Mouse (Mus musculus) hindbrain, embryonic 15.5 days (tissue): Measurements from ENCODE around the gene Prss57. TPM values are rescaled to one million over a fixed set of nuclear protein-coding genes. Genes with fewer than 3 reads are reported as not detected.

Source experiments
- ATAC-seq: fragments of 200-750 bp; cut with Nextera tagmentation; 2 replicates; pipeline ENCODE4 v1.8.0; 2017; ENCODE audit warnings: low read depth, moderate number of reproducible peaks, moderate TSS enrichment; ENCODE audit not compliant: low FRiP score
- H3K27ac ChIP-seq: fragments of 300-500 bp; sonication (generic); replicated peaks from 2 replicates; pipeline ENCODE4 v1.5.1; 2015; ENCODE audit warnings: mild to moderate bottlenecking, inconsistent platforms
- H3K27me3 ChIP-seq: fragments of 300-500 bp; sonication (generic); 2 replicates; pipeline ENCODE4 v1.6.1; 2015; ENCODE audit warnings: control low read depth, inconsistent platforms
- H3K36me3 ChIP-seq: fragments of 300-500 bp; sonication (generic); 2 replicates; pipeline ENCODE4 v1.6.1; 2015; ENCODE audit warnings: control low read depth, inconsistent platforms
- H3K4me1 ChIP-seq: fragments of 300-500 bp; sonication (generic); replicated peaks from 2 replicates; pipeline ENCODE4 v1.6.1; 2015; ENCODE audit warnings: control low read depth, inconsistent platforms
- H3K4me2 ChIP-seq: fragments of 300-500 bp; sonication (generic); 2 replicates; pipeline ENCODE4 v1.6.1; 2015; ENCODE audit warnings: moderate library complexity, mild to moderate bottlenecking, inconsistent platforms
- H3K4me3 ChIP-seq: fragments of 300-500 bp; sonication (generic); 2 replicates; pipeline ENCODE4 v1.5.1; 2015; ENCODE audit warnings: mild to moderate bottlenecking, inconsistent platforms
- H3K9ac ChIP-seq: fragments of 300-500 bp; sonication (generic); 2 replicates; pipeline ENCODE4 v1.6.1; 2015; ENCODE audit warnings: inconsistent platforms
- H3K9me3 ChIP-seq: fragments of 300-500 bp; sonication (generic); 2 replicates; pipeline ENCODE4 v1.6.1; 2016; ENCODE audit warnings: control low read depth, inconsistent platforms
- WGBS: fragments of 180-500 bp; shearing (Covaris S2); methylation state at CpG from one replicate; pipeline ENCODE4 v1.1.7; 2015; 5-methylcytosine and 5-hydroxymethylcytosine counted together
- polyA plus RNA-seq: library from polyadenylated mRNA; unstranded; fragments of >200 nt; fragmentation: Nextera tagmentation; extraction: Ambion mirVana; gene quantifications from 2 replicates; pipeline ENCODE4 v1.2.1, GENCODE M21; 2015

Prss57 gene
- polyA plus RNA-seq, 1 experiment from 2014 or later, result 0.27 TPM

DNA sequence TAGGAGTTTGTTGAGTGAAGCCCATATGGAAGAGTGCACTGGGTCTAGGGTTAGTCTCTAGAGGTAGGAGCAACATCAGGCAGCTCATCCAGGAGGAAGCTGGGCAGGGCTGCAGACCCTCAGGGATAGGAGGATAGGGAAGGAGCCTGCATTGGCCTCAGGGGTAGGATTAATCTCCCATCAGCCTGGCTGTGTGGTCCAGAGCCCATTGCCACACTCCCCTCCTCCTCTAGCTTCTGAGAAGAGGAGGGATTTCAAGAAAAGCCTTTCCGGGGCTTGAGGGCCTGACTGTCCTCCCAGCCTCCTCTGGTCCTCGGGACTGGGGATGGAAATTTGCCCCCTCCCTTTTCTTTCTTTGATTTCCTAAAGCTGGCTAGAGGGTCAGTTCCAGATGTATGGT lies 11.6 kb downstream of the Prss57 start:
- peaks cover 30% of the 10 kb centered on the region for H3K27me3 ChIP-seq
- no peak overlapping the region for H3K4me2 ChIP-seq
- ATAC-seq, result no peak

DNA sequence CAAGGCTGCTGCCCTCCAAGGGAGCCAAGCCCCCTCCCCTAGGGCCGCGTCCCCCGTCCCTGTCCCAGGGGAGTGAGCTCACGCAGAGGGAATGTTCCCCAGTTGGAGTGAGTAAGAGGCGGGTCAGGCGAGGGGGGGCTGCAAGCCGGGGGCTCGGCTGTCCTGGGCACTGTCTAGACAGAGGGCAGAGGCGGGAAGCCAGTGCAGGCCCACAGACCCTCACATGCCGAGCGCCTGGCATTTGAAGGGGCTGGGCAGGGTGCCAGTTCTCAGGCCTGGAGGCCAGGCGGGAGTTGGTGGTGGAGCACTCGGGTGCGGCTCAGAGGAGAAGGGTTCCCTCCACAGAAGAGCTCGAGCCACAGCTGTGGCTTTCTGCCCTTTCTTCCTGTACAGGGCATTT lies 12.8 kb downstream of the Prss57 start:
- no peak for ATAC-seq
- no peaks in the 10 kb centered on the region for H3K36me3 ChIP-seq
- peaks cover 28% of the 10 kb centered on the region for H3K27me3 ChIP-seq
- H3K9ac ChIP-seq, result no peak overlapping the region
- H3K9me3 ChIP-seq, result no peaks in the 10 kb centered on the region
- 4% methylated on average over 15 of the region's 15 CpGs for WGBS
- H3K4me3 ChIP-seq, result no peak overlapping the region
- H3K4me1 ChIP-seq, result peaks cover 28% of the 10 kb centered on the region
- no peak overlapping the region for H3K27ac ChIP-seq
- no peak overlapping the region for H3K4me2 ChIP-seq

More for the DNA sequence above, 11.6 kb downstream of the Prss57 start:
- 17% methylated on average over 2 of the region's 2 CpGs for WGBS
- no peaks in the 10 kb centered on the region for H3K36me3 ChIP-seq
- H3K27ac ChIP-seq, result no peak overlapping the region
- no peak overlapping the region for H3K9ac ChIP-seq
- no peaks in the 10 kb centered on the region for H3K9me3 ChIP-seq
- no peak overlapping the region for H3K4me3 ChIP-seq
- H3K4me1 ChIP-seq, result peaks cover 28% of the 10 kb centered on the region

DNA sequence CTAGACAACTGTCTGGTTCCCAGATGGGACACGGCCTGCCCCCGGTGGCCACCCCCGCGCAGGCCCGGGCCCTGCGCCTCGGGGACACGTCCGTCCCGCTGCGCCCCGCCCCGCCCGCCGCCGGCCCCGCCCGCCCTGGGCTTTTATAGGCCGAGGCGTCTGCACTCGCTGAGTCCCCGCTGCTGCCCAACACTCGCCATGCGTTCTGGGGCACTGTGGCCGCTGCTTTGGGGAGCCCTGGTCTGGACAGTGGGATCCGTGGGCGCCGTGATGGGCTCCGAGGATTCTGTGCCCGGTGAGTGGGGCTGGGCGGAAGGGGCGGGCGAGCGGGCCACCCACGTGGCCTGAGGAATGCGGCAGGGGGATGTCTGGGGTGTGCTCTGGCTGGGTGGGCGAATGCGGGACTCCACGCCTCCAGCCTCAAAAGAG lies 13.6 kb downstream of the Prss57 start, which contains the start of gene Fstl3:
Gene Fstl3, plus strand, starts transcription at position 170 of the 429 bp plus-strand sequence.
- peak within 1 kb of the TSS; percentile 47 for H3K4me2 ChIP-seq
- 1% methylated on average over 33 of the region's 39 CpGs for WGBS
- no peaks in the 10 kb centered on the region for H3K36me3 ChIP-seq
- no peak within 1 kb of the TSS for H3K9ac ChIP-seq
- peaks cover 26% of the 10 kb centered on the region for H3K27me3 ChIP-seq
- peak within 1 kb of the TSS; percentile 22 for H3K4me3 ChIP-seq
- peaks cover 28% of the 10 kb centered on the region for H3K4me1 ChIP-seq
- no peak within 1 kb of the TSS for H3K27ac ChIP-seq
- no peaks in the 10 kb centered on the region for H3K9me3 ChIP-seq
- no peak for ATAC-seq

DNA sequence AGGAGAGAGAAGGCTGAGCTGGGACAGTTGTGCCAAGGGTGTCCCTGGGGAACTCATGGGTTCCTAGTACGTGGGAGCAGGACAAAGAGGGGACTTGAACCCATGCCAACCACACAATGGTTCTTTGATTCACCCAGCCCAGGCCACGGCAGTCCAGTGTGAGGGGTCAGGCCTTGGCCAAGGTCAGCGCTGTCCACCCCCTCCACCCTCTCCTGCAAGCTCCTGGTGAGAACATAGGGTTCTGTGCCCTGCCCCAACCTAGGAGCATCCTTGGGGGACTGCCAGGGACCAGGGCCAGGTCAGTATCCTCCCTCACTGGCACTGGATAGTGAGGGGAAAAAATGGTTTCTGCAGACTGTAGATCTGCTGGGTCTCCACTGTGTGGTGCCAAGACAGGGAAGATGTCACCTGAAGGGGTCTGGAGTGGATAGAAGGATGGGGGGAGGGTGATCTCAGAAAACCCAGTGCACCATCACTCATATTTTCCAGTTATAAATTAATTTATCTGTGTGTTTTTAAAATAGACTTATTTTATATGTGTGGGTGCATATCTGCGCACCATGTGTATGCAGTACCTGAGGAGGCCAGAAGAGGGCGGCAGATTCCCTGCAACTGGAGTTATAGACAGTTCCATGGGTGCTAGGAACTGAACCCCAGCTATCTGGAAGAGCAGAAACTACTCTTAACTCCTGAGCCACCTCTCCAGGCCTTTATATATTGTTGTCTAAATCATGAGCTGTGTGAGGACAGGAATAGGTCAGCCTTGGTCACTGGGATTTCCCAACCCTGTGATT lies 16.1 kb downstream of the Prss57 start:
- Histone ChIP-seq H3K27ac (no peak overlapping the region), H3K4me2 (no peak overlapping the region), H3K4me3 (no peak overlapping the region), H3K4me1 (peaks cover 14% of the 10 kb centered on the region), H3K36me3 (no peaks in the 10 kb centered on the region), H3K9ac (no peak overlapping the region), H3K9me3 (no peaks in the 10 kb centered on the region), H3K27me3 (peaks cover 19% of the 10 kb centered on the region)
- no peak for ATAC-seq
- 68% methylated on average over 5 of the region's 5 CpGs for WGBS

DNA sequence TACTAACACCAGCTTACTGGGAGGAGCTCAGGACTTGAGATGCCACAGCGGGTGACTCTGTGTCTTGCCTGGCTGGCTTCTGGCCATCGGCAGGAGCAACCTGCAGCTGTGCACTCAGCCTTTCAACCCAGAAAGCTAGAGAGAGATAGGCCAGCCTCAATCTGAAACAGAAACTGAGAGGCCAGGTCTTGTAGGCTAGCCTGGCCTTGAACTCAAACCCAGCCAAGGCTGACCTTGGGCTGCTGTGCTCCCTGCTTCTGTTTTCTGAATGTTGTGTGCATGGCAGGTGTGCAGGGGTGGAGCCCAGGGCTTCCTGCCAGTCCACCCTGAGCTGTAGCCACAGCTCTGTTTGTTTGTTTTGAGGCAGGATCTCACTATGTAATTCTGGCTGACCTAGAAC lies 17.6 kb downstream of the Prss57 start:
- WGBS, result 89% methylated on average over 2 of the region's 2 CpGs
- Histone ChIP-seq H3K4me2 (no peak overlapping the region), H3K36me3 (no peaks in the 10 kb centered on the region), H3K4me1 (peaks cover 16% of the 10 kb centered on the region), H3K4me3 (no peak overlapping the region), H3K27me3 (peaks cover 12% of the 10 kb centered on the region), H3K9ac (no peak overlapping the region), H3K27ac (no peak overlapping the region), H3K9me3 (no peaks in the 10 kb centered on the region)
- no peak for ATAC-seq

DNA sequence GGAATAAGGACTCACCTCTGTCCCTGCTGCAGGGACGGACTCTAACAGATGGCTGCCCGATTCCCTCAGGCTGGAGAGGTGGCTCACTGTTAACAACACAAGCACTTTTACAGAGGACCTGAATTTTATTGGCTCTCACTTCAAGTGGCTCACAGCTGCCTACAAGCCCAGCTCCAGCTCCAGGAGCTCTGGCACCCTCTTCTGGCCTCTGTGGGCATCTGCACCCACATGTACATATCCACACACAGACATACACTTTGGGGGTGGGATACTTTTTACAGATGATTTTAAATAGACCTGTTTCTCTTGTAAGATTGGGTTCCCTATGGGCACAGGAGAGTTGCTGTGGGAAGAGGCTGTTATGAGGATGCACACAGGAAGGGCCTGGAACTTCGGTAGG lies 18.4 kb downstream of the Prss57 start:
- Histone ChIP-seq H3K9ac (no peak overlapping the region), H3K36me3 (no peaks in the 10 kb centered on the region), H3K27ac (no peak overlapping the region), H3K4me1 (peaks cover 19% of the 10 kb centered on the region), H3K9me3 (no peaks in the 10 kb centered on the region), H3K27me3 (peaks cover 8% of the 10 kb centered on the region; the same call in 1 of the 2 replicates), H3K4me3 (no peak overlapping the region), H3K4me2 (no peak overlapping the region)
- ATAC-seq, result no peak
- 94% methylated on average over 3 of the region's 3 CpGs for WGBS

DNA sequence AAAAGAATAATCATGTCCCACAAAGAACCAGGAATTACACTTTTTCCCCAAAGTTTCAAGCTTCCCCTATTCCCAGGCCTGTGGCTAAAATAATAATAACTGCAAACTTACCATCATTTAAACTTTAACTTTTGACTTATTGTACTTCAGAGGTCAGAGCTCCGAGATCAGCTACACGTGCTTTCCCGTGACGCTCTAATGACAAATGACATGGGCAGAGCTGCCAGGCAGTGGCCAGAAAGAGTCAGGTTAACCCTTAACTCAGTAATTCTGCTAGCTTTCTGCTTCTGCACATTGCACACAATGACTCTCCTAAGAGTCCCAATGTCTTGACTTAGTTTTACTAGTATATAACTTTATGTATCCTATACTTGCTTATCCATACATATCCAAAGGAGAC lies 21.4 kb downstream of the Prss57 start:
- no peak overlapping the region for H3K9ac ChIP-seq
- 25% methylated on average over 4 of the region's 4 CpGs for WGBS
- no peak overlapping the region for H3K4me3 ChIP-seq
- ATAC-seq, result no peak
- H3K36me3 ChIP-seq, result no peaks in the 10 kb centered on the region
- H3K27ac ChIP-seq, result no peak overlapping the region
- no peaks in the 10 kb centered on the region for H3K9me3 ChIP-seq
- no peak overlapping the region for H3K4me2 ChIP-seq
- peaks cover 35% of the 10 kb centered on the region for H3K4me1 ChIP-seq
- no peaks in the 10 kb centered on the region for H3K27me3 ChIP-seq

DNA sequence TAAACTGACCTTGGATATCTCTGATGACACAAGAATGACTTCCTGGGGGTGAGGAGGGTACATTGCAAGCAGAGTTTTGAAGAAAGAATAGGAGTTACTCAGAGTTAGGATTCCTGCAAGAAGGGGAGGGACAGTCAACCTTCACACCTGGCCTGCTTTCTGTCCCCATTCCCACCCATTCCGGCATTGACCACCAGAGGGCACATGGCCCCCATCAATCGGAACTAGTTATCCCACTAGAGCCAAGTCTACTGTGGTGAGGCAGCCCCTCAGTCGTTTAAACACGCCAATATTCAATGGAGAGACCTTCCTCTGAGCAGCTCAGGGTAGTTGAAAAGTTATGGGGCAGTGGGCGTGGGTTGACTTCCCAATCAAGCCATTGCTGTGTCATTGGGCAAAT lies 22.4 kb downstream of the Prss57 start:
- H3K9ac ChIP-seq, result no peak overlapping the region
- no peaks in the 10 kb centered on the region for H3K9me3 ChIP-seq
- H3K36me3 ChIP-seq, result no peaks in the 10 kb centered on the region
- ATAC-seq, result no peak
- H3K27me3 ChIP-seq, result no peaks in the 10 kb centered on the region
- H3K27ac ChIP-seq, result peak overlapping the region; percentile 87; the same call in 1 of the 2 replicates
- WGBS, result 2% methylated on average over 5 of the region's 5 CpGs
- peaks cover 39% of the 10 kb centered on the region for H3K4me1 ChIP-seq
- H3K4me2 ChIP-seq, result peak overlapping the region; percentile 86
- H3K4me3 ChIP-seq, result 0 out of 2 replicates have a peak overlapping the region, but pooled peaks have one; percentile 70

DNA sequence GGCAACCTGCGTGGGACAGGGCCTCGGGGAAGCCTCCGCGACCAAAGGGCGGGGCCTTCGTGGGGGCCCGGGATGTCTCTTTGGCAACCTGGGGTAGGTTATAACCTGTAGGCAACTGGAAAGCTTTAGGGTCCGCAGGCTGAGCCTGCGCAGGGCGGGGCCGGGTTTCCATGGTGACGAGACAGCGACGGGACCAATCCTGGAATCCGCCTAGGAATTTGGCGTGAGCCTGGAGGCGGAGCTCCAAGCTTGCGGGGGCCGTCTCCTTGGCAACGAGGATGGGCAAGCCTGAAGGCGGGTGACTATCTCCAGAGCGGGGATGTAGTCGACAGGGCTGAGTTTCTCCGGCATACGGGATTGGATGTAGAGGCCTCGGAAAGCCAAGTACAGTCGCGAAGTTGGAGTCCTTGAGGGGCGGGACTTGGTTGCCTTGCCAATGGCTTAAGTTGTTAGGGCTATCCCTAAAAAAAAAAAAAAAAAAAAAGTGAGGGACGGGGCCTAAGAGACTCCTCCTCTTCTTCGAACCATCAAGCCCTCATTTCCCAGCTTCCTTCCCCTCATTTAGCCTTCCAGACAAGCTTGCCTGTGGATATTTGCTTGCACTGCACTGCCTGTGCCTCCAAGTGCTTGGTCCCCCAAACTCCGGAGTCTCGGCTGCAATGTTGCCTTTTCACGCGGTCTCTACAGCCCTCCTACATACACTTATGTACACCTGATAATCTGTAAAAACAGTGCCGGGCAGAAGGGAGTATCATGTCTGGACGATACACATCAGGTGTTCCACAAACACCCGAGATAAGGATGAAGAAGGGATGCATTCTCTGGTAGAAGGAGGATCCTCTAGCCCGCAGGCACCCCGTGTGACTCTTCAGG lies 23.2 kb downstream of the Prss57 start:
- peak overlapping the region; percentile 70 for H3K4me3 ChIP-seq
- peak; percentile 86 for ATAC-seq
- 11% methylated on average over 39 of the region's 40 CpGs for WGBS
- peak overlapping the region; percentile 87 for H3K27ac ChIP-seq
- H3K4me2 ChIP-seq, result peak overlapping the region; percentile 86
- H3K9me3 ChIP-seq, result no peaks in the 10 kb centered on the region
- H3K27me3 ChIP-seq, result no peaks in the 10 kb centered on the region
- H3K9ac ChIP-seq, result peak overlapping the region; percentile 76
- H3K4me1 ChIP-seq, result peaks cover 39% of the 10 kb centered on the region
- H3K36me3 ChIP-seq, result no peaks in the 10 kb centered on the region

DNA sequence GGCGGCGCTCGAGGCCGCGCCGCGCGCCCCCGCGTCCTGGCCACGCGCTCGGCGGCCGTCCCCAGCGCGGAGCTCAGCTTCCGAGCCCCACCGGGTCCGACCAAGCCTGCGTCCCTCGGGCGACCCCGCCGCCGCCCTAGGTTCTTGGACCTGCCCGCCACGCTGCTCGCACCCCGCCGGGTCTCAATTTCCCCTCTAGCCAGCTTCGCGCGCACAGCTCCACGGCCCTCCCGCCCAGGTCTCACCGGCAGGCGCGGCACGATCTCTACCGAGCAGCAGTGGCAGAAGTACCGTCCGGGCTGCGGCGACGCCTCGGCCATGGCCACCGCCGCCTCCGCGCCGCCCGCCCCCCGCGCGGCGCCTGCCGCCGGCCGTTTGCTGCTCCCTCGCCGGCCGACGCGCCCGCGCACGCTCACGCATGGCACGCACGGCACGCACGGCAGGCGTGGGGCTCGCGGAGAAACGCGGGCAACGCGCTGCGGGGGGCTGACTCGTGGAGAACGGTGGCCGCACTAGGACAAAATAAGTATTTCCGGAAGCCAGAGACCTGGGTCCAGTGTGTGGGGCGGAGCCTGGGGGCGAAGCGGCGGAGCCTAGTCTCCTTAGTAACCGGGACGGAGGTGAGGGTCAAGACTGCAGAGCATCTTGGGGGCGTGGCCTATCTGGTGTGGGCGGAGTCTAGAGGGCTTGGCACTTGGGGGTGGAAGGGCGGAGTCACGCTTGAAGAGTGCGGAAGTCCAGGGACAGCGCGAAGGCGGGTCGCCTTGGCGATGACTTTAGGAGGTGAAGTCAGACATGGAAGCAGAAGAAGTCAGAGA lies 24.0 kb downstream of the Prss57 start, which contains the start of gene Rnf126:
Gene Rnf126, minus strand, starts transcription at position 445 of the 818 bp plus-strand sequence.
- under 1% methylated on average over 101 of the region's 101 CpGs for WGBS
- Histone ChIP-seq H3K9ac (peak within 1 kb of the TSS; percentile 76), H3K4me2 (peak within 1 kb of the TSS; percentile 86), H3K36me3 (peaks cover 7% of the 10 kb centered on the region), H3K9me3 (no peaks in the 10 kb centered on the region), H3K4me3 (peak within 1 kb of the TSS; percentile 70), H3K27ac (peak within 1 kb of the TSS; percentile 87), H3K4me1 (peaks cover 39% of the 10 kb centered on the region), H3K27me3 (no peaks in the 10 kb centered on the region)
- peak; percentile 90 for ATAC-seq

DNA sequence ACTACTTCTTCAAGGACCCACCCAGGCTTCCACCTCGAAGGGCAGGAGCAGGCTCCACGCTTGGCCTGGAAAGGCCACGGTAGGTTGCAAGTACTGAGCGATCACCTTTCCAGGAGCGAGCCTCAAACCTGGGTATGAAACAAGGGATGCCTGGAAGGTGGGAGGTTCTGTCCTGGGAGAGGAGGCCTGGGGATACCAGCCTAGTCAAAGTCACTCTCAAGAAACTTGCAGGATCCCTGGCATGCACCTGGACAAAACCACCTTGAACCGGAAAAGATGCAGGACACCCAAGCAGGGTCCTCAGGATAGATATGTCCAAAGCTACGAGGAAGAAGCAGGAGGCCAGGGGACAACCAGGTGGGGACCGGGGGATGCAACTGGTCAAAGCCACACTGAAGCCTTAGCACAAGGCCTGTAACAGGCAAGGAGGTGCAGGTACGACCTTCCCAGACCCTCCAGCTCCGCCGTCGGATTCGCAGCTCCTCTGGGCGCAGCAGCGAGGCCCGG lies 24.7 kb downstream of the Prss57 start:
- WGBS, result 12% methylated on average over 16 of the region's 16 CpGs
- Histone ChIP-seq H3K9me3 (no peaks in the 10 kb centered on the region), H3K4me3 (peak overlapping the region; percentile 70), H3K9ac (peak overlapping the region; percentile 76), H3K4me1 (peaks cover 39% of the 10 kb centered on the region), H3K27ac (peak overlapping the region; percentile 87), H3K36me3 (peaks cover 14% of the 10 kb centered on the region), H3K27me3 (no peaks in the 10 kb centered on the region), H3K4me2 (peak overlapping the region; percentile 86)
- no peak for ATAC-seq
